Mouse (Mus musculus) forebrain, embryonic 15.5 days (tissue): ENCODE data around the gene Cox11. TPM values are rescaled to one million over a fixed set of nuclear protein-coding genes. Genes with fewer than 3 reads are reported as not detected.

Experiments used
- ATAC-seq: fragments of 200-750 bp; cut with Nextera tagmentation; replicated peaks from 2 replicates; pipeline ENCODE4 v1.8.0; 2017; ENCODE audit warnings: mild to moderate bottlenecking, moderate TSS enrichment, moderate library complexity
- H3K27ac ChIP-seq: fragments of 300-500 bp; sonication (generic); replicated peaks from 2 replicates; pipeline ENCODE4 v1.5.1; 2015; ENCODE audit warnings: mild to moderate bottlenecking, inconsistent platforms
- H3K27me3 ChIP-seq: fragments of 300-500 bp; sonication (generic); 2 replicates; pipeline ENCODE4 v1.6.1; 2015; ENCODE audit warnings: inconsistent platforms
- H3K36me3 ChIP-seq: fragments of 300-500 bp; sonication (generic); 2 replicates; pipeline ENCODE4 v1.6.1; 2015; ENCODE audit warnings: mild to moderate bottlenecking, inconsistent platforms
- H3K4me1 ChIP-seq: fragments of 300-500 bp; sonication (generic); 2 replicates; pipeline ENCODE4 v1.6.1; 2015; ENCODE audit warnings: inconsistent platforms
- H3K4me2 ChIP-seq: fragments of 300-500 bp; sonication (generic); replicated peaks from 2 replicates; pipeline ENCODE4 v1.6.1; 2015; ENCODE audit warnings: mild to moderate bottlenecking, inconsistent platforms
- H3K4me3 ChIP-seq: fragments of 300-500 bp; sonication (generic); 2 replicates; pipeline ENCODE4 v1.5.1; 2015; ENCODE audit warnings: mild to moderate bottlenecking, inconsistent platforms
- H3K9ac ChIP-seq: fragments of 300-500 bp; sonication (generic); replicated peaks from 2 replicates; pipeline ENCODE4 v1.6.1; 2015; ENCODE audit warnings: mild to moderate bottlenecking, inconsistent platforms
- H3K9me3 ChIP-seq: fragments of 300-500 bp; sonication (generic); 2 replicates; pipeline ENCODE4 v1.6.1; 2016; ENCODE audit warnings: inconsistent platforms
- WGBS: fragments of 180-500 bp; shearing (Covaris S2); methylation state at CpG from one replicate; pipeline ENCODE4 v1.1.7; 2015; ENCODE audit warnings: mixed read lengths; 5-methylcytosine and 5-hydroxymethylcytosine counted together
- polyA plus RNA-seq: library from polyadenylated mRNA; unstranded; fragments of >200 nt; fragmentation: Nextera tagmentation; extraction: Ambion mirVana; gene quantifications from 2 replicates; pipeline ENCODE4 v1.2.1, GENCODE M21; 2015

Cox11 gene
- polyA plus RNA-seq, 1 experiment from 2014 or later = 38.0 TPM

DNA sequence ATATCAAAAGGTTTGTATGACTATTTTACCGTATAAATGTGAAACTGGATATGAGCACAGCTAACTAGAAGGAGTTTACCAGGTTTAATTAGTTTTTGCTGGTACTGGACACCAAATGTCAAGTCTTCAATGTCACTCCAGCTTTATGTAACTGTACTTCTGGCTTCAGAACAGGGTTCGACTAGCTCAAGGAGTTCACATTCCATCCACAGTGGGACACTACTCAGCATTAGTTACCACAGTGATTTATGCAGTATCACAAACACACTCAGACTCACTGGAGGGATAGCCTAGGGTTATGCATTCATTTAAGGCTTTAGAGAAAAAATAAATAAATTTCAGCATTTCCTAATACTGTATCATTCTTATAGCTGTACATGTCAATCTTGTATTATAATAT is 5.5 kb upstream of the Cox11 start:
- ATAC-seq = no peak
- WGBS = 84% methylated on average over 2 of the region's 2 CpGs
- Histone ChIP-seq H3K4me3 (no peak overlapping the region), H3K9me3 (no peaks in the 10 kb centered on the region), H3K4me2 (no peak overlapping the region), H3K4me1 (peaks cover 8% of the 10 kb centered on the region), H3K27ac (no peak overlapping the region), H3K36me3 (no peaks in the 10 kb centered on the region), H3K27me3 (no peaks in the 10 kb centered on the region), H3K9ac (no peak overlapping the region)

DNA sequence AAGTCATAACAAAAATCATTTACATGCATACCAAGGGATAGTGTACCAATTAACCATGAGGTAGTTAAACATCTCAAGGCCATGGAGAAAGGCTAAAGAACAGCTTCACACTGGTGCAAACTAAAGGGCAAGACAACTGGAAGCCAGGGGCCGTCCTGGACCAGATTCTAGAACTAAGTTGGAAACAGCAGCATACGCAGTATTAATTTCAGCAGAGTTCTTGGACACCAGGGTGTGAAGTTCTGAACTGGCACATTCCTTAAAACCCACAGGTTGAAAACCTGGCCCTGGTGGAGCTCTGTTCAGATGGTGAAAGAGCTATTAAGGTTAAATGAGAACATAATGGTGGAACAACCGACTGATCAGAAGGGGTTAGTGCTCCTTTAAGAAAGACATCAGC is 3.3 kb upstream of the Cox11 start:
- Histone ChIP-seq H3K4me1 (peaks cover 14% of the 10 kb centered on the region), H3K36me3 (no peaks in the 10 kb centered on the region), H3K27me3 (no peaks in the 10 kb centered on the region), H3K27ac (no peak overlapping the region), H3K4me2 (no peak overlapping the region), H3K4me3 (no peak overlapping the region), H3K9me3 (no peaks in the 10 kb centered on the region), H3K9ac (no peak overlapping the region)
- 83% methylated on average over 3 of the region's 3 CpGs for WGBS
- no peak for ATAC-seq

DNA sequence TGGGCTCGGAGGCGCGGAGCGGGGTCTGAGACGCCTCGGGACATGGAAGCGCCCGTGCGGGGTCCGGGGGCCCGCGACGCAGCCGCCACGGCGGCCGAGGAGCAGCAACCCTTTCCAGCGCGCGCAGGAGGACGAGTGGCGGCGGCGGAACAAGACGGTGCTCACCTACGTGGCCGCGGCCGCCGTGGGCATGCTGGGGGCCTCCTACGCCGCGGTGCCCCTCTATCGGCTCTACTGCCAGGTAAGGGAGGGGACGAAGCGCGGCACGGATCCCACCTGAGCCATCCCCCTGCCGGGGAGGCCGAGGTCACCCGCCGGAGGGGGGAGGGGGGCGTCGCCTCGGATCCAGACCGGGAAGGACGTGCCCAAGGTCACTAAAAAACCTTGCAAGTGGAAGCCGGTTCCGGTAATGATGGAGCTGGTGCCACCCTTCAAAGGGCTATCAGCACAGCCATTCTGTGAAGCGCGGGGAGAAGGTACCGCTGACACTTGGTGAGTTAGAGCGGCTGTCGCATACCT is 398 bp downstream of the Cox11 start:
- peak overlapping the region; percentile 92 for H3K27ac ChIP-seq
- peak; percentile 32 for ATAC-seq
- WGBS = under 1% methylated on average over 54 of the region's 54 CpGs
- no peaks in the 10 kb centered on the region for H3K9me3 ChIP-seq
- peak overlapping the region; percentile 50 for H3K4me2 ChIP-seq
- peaks cover 26% of the 10 kb centered on the region for H3K4me1 ChIP-seq
- peaks cover 14% of the 10 kb centered on the region for H3K36me3 ChIP-seq
- H3K27me3 ChIP-seq = no peaks in the 10 kb centered on the region
- peak overlapping the region; percentile 89 for H3K4me3 ChIP-seq
- H3K9ac ChIP-seq = peak overlapping the region; percentile 98

DNA sequence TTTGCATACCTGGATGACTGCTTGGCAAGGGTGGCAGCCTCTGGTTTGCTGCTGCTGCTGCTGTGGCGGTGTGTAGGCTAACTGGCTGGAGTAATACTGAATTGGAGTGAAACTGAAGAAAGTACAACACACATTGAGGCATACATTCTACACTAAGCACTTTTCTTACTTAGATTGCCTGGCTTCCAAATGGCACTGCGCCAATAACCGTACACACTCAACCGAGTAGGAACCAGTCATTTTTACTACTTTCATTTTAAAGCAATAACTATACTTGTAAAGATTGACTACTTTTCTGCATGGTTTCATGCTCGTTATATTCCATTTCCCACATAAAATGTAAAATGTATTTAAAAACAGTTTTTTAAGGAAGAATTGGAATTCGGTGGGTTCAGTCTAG is 11.8 kb downstream of the Cox11 start:
- no peaks in the 10 kb centered on the region for H3K4me1 ChIP-seq

DNA sequence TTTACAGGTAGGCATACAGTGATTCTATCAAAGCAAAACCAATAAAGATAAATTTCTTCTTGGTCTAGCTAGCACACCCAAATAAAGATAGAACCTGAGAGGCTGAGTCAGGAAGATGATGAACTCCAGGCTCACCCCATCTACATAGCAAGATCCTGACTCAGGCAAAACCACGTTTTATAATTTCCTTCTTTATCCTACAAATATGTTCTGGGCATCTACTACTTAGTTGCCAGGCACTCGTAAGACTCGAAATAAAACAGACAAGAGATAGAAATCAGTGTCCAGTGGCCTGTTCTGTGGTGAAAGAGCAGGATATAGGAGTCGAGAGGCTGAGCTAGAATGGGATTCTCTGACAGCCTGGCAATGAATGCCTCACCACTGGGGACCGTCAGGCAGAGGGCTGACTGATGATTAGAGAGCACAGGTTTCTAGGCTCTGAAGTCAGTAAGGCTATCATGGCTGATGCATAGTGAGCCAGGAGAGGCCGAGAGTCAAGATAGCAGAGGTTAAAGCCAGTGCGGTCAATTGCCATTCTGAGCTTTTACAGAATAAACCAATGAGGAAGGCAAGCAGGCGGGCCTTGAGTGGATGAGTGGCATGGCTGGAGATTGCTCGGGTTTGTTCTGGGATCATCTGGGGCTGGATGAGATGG is 12.4 kb downstream of the Cox11 start:
- Histone ChIP-seq H3K9me3 (no peaks in the 10 kb centered on the region), H3K27me3 (no peaks in the 10 kb centered on the region), H3K9ac (no peak overlapping the region), H3K4me1 (no peaks in the 10 kb centered on the region), H3K36me3 (peaks cover 35% of the 10 kb centered on the region), H3K4me2 (no peak overlapping the region), H3K4me3 (no peak overlapping the region), H3K27ac (no peak overlapping the region)
- WGBS = 81% methylated on average over 9 of the region's 9 CpGs
- ATAC-seq = no peak

More for the DNA sequence above, 11.8 kb downstream of the Cox11 start:
- no peak for ATAC-seq
- Histone ChIP-seq H3K9me3 (no peaks in the 10 kb centered on the region), H3K27ac (no peak overlapping the region), H3K27me3 (no peaks in the 10 kb centered on the region), H3K36me3 (peaks cover 37% of the 10 kb centered on the region), H3K4me2 (no peak overlapping the region), H3K4me3 (no peak overlapping the region), H3K9ac (no peak overlapping the region)
- 83% methylated on average over 6 of the region's 6 CpGs for WGBS

DNA sequence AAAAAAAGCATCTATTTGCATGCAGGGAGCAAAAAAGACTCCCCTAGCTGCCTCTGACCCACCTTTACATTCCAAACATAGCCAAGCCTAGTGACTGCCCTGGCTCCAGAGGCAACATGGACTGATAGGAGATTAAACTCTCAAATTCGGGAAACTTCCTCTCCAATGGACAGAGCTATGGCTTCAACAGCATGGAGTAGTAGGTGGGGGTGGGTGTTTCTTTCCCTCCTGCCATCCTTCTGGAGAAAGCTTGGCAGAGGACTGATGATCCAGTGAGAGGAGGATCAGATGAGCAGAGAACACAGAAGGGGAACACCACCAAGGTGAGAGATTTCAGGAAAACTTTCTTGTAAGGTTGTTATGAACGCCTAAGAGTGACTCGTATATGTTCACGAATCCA is 14.6 kb downstream of the Cox11 start:
- no peak for ATAC-seq
- Histone ChIP-seq H3K27ac (no peak overlapping the region), H3K27me3 (no peaks in the 10 kb centered on the region), H3K9me3 (no peaks in the 10 kb centered on the region), H3K9ac (no peak overlapping the region), H3K4me3 (no peak overlapping the region), H3K4me1 (no peaks in the 10 kb centered on the region), H3K4me2 (no peak overlapping the region), H3K36me3 (peaks cover 24% of the 10 kb centered on the region)
- 93% methylated on average over 4 of the region's 4 CpGs for WGBS

DNA sequence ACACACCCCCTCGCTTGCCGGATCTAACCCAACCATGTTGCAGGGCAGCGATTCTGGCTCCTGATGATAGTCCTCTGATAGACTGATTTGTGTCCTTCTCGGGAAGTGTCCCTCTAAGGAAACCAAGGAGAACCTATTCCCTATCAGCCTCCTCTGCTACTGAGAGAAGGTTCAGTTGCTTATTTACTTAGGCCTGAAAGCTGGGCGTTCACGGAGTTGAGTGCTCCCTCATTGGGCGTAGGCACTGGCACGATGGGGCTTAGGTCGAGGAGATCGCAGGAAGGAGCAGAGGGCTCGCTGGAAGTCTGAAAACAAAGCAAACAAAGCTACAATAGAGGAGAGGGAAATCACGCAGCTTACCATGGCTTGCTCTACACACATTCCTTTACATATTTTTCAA is 19.6 kb downstream of the Cox11 start:
- H3K4me3 ChIP-seq = no peak overlapping the region
- H3K9ac ChIP-seq = no peak overlapping the region
- WGBS = 92% methylated on average over 12 of the region's 12 CpGs
- H3K27me3 ChIP-seq = no peaks in the 10 kb centered on the region
- H3K4me1 ChIP-seq = no peaks in the 10 kb centered on the region
- no peaks in the 10 kb centered on the region for H3K9me3 ChIP-seq
- no peak overlapping the region for H3K4me2 ChIP-seq
- no peak overlapping the region for H3K27ac ChIP-seq
- peaks cover 9% of the 10 kb centered on the region; the same call in 1 of the 2 replicates for H3K36me3 ChIP-seq
- ATAC-seq = no peak

DNA sequence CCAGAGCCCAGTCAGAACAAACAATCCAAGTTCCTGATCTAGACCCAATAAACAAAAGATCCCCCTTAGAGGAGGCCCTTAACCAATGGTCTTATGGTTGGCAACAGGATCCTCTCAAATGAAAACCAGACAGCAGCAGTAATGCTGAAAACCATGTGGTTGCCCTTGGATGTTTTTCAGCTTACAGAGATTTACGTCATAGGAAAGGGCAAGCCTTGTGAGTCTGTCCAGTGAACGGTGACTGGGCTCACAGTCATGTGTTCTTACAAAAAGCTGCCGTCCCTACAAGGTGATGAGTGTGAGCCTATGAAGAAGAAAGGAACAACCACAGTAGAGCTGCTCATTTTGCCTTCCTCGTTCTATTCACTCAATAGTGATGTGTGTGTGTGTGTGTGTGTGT is 22.7 kb downstream of the Cox11 start:
- no peaks in the 10 kb centered on the region for H3K27me3 ChIP-seq
- H3K4me1 ChIP-seq = peaks cover 22% of the 10 kb centered on the region
- WGBS = 85% methylated on average over 4 of the region's 4 CpGs
- no peak for ATAC-seq
- H3K9ac ChIP-seq = no peak overlapping the region
- no peaks in the 10 kb centered on the region for H3K9me3 ChIP-seq
- peaks cover 5% of the 10 kb centered on the region; the same call in 1 of the 2 replicates for H3K36me3 ChIP-seq
- H3K27ac ChIP-seq = no peak overlapping the region
- H3K4me2 ChIP-seq = no peak overlapping the region
- no peak overlapping the region for H3K4me3 ChIP-seq

DNA sequence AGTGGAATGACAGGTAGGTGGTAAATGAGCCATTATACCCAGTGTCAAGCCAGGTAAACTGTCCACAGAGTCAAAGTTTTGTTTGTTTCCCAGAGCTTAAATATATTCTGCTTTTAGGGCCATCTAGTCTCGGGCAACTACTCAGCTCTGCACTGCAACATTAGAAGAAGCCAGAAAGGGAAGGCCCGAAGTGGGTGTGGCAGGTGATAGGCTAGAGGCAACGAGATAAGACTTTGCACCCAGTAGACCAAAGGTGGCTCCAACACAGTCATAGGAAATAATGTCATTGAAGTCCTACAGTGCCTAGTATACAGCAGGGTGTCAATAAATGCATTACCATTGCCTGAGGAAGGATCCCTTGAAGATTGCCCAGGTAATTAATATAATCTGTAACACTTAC is 25.1 kb downstream of the Cox11 start:
- H3K27me3 ChIP-seq = no peaks in the 10 kb centered on the region
- H3K4me1 ChIP-seq = peaks cover 22% of the 10 kb centered on the region
- H3K36me3 ChIP-seq = no peaks in the 10 kb centered on the region
- H3K4me2 ChIP-seq = no peak overlapping the region
- ATAC-seq = 0 out of 2 replicates have a peak, but pooled peaks have one; percentile 11
- WGBS = 79% methylated on average over 3 of the region's 3 CpGs
- H3K4me3 ChIP-seq = no peak overlapping the region
- no peak overlapping the region for H3K9ac ChIP-seq
- H3K9me3 ChIP-seq = no peaks in the 10 kb centered on the region
- H3K27ac ChIP-seq = no peak overlapping the region

DNA sequence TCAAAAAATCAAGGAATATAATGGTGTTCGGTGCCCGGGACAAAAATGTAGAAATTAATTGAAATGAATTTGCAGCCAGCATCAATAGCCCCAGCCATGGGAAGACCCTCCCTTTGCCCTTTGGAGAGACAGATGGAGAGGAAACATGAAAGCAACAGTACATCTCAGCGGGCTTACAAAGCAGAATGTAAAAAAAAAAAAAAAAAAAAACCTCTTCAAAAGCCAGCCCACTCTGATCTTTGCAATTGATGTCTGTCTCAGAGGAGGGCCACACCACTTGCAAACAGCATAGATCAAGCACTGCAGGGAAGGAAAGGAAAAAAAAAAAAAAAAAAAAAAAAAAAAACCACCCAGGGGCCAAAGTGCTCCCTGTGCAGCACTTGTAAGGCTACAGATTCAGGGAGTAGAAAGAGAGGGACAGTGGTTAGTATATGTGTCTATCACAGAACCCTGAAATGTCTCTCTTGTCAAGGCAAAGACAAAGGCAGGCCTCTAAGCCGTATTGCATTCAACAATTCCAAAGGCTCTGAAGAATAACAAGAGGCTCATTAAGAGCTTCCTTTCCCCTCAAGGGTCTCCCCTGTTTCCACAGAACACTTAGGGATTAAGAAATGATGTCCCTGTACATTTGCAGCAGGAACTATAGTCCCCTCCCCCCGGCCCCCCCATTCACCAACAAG is 25.8 kb downstream of the Cox11 start:
- ATAC-seq = peak; percentile 35; the same call in 1 of the 2 replicates
- peaks cover 22% of the 10 kb centered on the region for H3K4me1 ChIP-seq
- no peak overlapping the region for H3K9ac ChIP-seq
- no peak overlapping the region for H3K4me2 ChIP-seq
- no peaks in the 10 kb centered on the region for H3K27me3 ChIP-seq
- H3K4me3 ChIP-seq = no peak overlapping the region
- H3K27ac ChIP-seq = peak overlapping the region; percentile 1; the same call in 1 of the 2 replicates
- 5% methylated on average over 5 of the region's 5 CpGs for WGBS
- no peaks in the 10 kb centered on the region for H3K9me3 ChIP-seq
- H3K36me3 ChIP-seq = no peaks in the 10 kb centered on the region

DNA sequence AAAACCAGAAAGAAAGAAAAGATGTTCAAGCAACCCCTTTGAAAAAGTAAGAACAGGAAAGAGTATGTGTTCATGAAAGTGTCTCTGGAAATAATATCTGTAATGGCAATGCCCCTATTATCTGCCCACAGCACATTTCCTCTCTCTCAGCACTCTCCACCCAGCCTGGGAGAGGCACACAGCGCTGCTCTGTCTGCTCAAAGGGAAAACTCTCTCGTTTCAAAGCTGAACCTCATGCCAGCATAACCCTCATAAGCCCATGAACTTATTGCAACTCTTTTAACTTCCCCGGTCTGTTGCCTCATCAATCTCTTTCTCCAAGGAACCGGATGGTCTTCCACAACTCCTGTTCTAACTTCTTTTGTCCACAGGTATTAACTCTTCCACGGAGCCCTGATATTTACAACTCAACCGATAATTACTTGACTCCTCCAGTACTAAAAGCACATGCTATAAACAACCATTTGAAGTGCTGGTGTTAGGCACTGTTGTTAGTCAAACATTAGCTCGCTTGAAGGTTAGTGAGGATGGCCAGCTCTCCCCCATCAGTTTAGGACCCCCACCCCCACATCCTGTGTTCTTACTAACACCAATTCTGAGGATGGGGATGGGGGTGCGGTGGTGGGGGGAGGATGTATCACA is 26.5 kb downstream of the Cox11 start:
- no peaks in the 10 kb centered on the region for H3K27me3 ChIP-seq
- H3K4me1 ChIP-seq = peaks cover 22% of the 10 kb centered on the region
- WGBS = 25% methylated on average over 8 of the region's 8 CpGs
- H3K36me3 ChIP-seq = no peaks in the 10 kb centered on the region
- no peak overlapping the region for H3K4me2 ChIP-seq
- ATAC-seq = 0 out of 2 replicates have a peak, but pooled peaks have one; percentile 19
- H3K9ac ChIP-seq = no peak overlapping the region
- peak overlapping the region; percentile 1 for H3K27ac ChIP-seq
- no peak overlapping the region for H3K4me3 ChIP-seq
- H3K9me3 ChIP-seq = no peaks in the 10 kb centered on the region

DNA sequence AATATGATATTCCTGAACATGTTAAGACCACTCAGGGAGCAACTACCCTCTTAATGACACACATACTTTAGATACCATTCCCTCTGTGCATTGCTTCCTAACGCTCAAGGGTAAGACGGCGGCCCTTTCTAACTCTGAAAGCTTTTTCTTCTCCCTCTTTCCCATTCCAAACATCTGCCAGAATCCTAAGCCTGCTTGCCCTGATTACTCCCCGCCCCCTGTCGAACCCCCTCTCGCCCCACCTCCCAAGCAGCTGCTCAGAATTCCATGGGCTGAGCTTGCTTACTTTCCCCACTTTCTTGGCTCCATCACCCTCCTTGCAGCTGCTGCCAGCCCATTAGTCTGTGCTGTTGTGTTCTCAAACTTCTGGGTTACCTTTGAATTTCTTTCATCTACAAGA is 27.2 kb downstream of the Cox11 start:
- no peaks in the 10 kb centered on the region for H3K36me3 ChIP-seq
- H3K9ac ChIP-seq = no peak overlapping the region
- no peaks in the 10 kb centered on the region for H3K27me3 ChIP-seq
- peaks cover 22% of the 10 kb centered on the region for H3K4me1 ChIP-seq
- H3K27ac ChIP-seq = 0 out of 2 replicates have a peak overlapping the region, but pooled peaks have one; percentile 1
- no peak overlapping the region for H3K4me3 ChIP-seq
- H3K9me3 ChIP-seq = no peaks in the 10 kb centered on the region
- ATAC-seq = peak; percentile 83
- WGBS = 7% methylated on average over 6 of the region's 6 CpGs
- no peak overlapping the region for H3K4me2 ChIP-seq
